8 mouse cellular contexts compared by ENCODE assay signal in the genomic region with DNA sequence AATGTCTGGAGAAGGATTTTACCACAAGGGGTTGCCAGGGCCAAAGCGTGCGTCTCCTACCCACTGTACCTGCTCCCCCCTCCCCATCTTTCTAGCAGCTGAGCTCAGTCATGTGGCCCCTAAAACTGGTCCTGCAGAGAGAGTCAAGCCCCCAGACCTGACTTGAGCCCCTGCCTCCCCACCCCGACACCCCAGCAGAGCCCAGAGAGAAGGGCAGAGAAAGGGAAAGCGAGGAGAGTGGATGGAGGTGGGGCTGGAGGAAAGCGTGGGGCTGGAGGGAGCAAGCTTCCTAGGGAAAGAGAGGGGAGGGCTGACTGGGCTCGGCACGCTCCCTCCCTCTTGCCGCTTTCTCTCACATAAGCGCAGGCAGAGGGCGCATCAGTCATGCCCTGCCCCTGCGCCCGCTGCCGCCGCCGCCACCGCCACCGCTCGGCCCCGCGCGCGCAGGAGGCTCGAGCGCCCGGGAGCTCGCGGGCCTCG. TPM values are rescaled to one million over a fixed set of nuclear protein-coding genes. Genes with fewer than 3 reads are reported as not detected.
DNase-seq lines count a peak whose midpoint lies in the region; ATAC-seq and TF ChIP-seq lines count a peak whose summit lies in the region.

No protein-coding gene starts in this region.

- ATAC-seq in lung, embryonic 16.5 days (ENCODE audit: low read depth): peak; percentile 92

- H3K9me3 ChIP-seq in lung, embryonic 16.5 days (ENCODE audit: control insufficient read depth, low read length): no peaks in the 10 kb centered on the region

- TF ChIP-seq POLR2A in bone marrow macrophage, adult 2 months (IDR thresholded peaks at IDR 0.05; ENCODE audit: borderline replicate concordance, low read depth, low read length): no peak
- TF ChIP-seq POLR2A in embryonic fibroblast, embryonic 13.5 days (IDR thresholded peaks at IDR 0.05; ENCODE audit: low read depth, low read length): peak; percentile 51; the same call in 1 of the 2 replicates
- TF ChIP-seq POLR2A in olfactory bulb, adult 2 months (IDR thresholded peaks at IDR 0.05; ENCODE audit: insufficient read depth, low read depth, low read length): no peak

- H3K27ac ChIP-seq in bone marrow macrophage, adult 2 months (ENCODE audit: insufficient read depth, low read depth, low read length): no peak overlapping the region
- no peak overlapping the region for H3K27ac ChIP-seq in embryonic fibroblast, embryonic 13.5 days (ENCODE audit: insufficient read depth, low read length)
- peak overlapping the region; percentile 78 for H3K27ac ChIP-seq in lung, embryonic 16.5 days (ENCODE audit: low read length)
- H3K27ac ChIP-seq in olfactory bulb, adult 2 months (ENCODE audit: insufficient read depth, low read depth, low read length): no peak overlapping the region

- no peak for TF ChIP-seq CTCF in bone marrow macrophage, adult 2 months (IDR thresholded peaks at IDR 0.05; ENCODE audit: low read depth, low read length)
- TF ChIP-seq CTCF in embryonic fibroblast, embryonic 13.5 days (IDR thresholded peaks at IDR 0.05; ENCODE audit: borderline replicate concordance, insufficient read depth, low read length): peak; percentile 56; the same call in 1 of the 2 replicates
- no peak for TF ChIP-seq CTCF in olfactory bulb, adult 2 months (IDR thresholded peaks at IDR 0.05; ENCODE audit: insufficient read depth, low read depth, low read length)

- no peaks in the 10 kb centered on the region for H3K36me3 ChIP-seq in lung, embryonic 16.5 days (ENCODE audit: control insufficient read depth, insufficient read depth, low read length)

- H3K4me3 ChIP-seq in bone marrow macrophage, adult 2 months (ENCODE audit: insufficient read depth, low read length): peak overlapping the region; percentile 60
- H3K4me3 ChIP-seq in embryonic fibroblast, embryonic 13.5 days (ENCODE audit: insufficient read depth, low read length): peak overlapping the region; percentile 73
- peak overlapping the region; percentile 85 for H3K4me3 ChIP-seq in lung, embryonic 16.5 days (ENCODE audit: low read length)
- H3K4me3 ChIP-seq in olfactory bulb, adult 2 months (ENCODE audit: insufficient read depth, low read depth, low read length): peak overlapping the region; percentile 76

- no peaks in the 10 kb centered on the region for H3K27me3 ChIP-seq in lung, embryonic 16.5 days (ENCODE audit: control insufficient read depth, insufficient read depth, low read depth, low read length)

- H3K4me1 ChIP-seq in bone marrow macrophage, adult 2 months (ENCODE audit: control insufficient read depth, insufficient read depth, low read length): no peaks in the 10 kb centered on the region
- peaks cover 9% of the 10 kb centered on the region; the same call in 1 of the 2 replicates for H3K4me1 ChIP-seq in embryonic fibroblast, embryonic 13.5 days (ENCODE audit: control insufficient read depth, insufficient read depth, low read length)
- H3K4me1 ChIP-seq in lung, embryonic 16.5 days (replicated peaks; ENCODE audit: control insufficient read depth, insufficient read depth, low read length): peaks cover 12% of the 10 kb centered on the region
- no peaks in the 10 kb centered on the region; the same call in 1 of the 2 replicates for H3K4me1 ChIP-seq in olfactory bulb, adult 2 months (ENCODE audit: control insufficient read depth, insufficient read depth, low read length)

- 2% methylated on average over 11 of the region's 28 CpGs for WGBS in lung, embryonic 16.5 days
- WGBS in olfactory bulb, adult 2 months: under 1% methylated on average over 19 of the region's 28 CpGs

- H3K4me2 ChIP-seq in lung, embryonic 16.5 days (ENCODE audit: low read depth, low read length): peak overlapping the region; percentile 95

- H3K9ac ChIP-seq in lung, embryonic 16.5 days (ENCODE audit: low read length): peak overlapping the region; percentile 83

- DNase-seq in NIH3T3 (ENCODE audit: low read depth): peak; percentile 78
- peak; percentile 72 for DNase-seq in heart, postnatal 4 days
- peak; percentile 5 to 34 for DNase-seq in layer of hippocampus, adult 18-20 months (ENCODE audit: low spot score in 2 of 2)
- no peak for DNase-seq in MN1 (ENCODE audit: low spot score)

RNA-seq across cellular contexts. Expression of gene Vegfc, which starts 0.6 kb away (rescaled TPM):
- polyA plus RNA-seq in bone marrow macrophage, adult 2 months (2012; ENCODE audit: insufficient read depth, insufficient read length, missing spikeins): 0.63 and 0.78 TPM in 2 replicates
- 4.5 and 7.5 TPM in 2 replicates for polyA plus RNA-seq in embryonic fibroblast, embryonic 13.5 days (2011; ENCODE audit: insufficient read length, low read depth, missing spikeins)
- 10 to 100 TPM in 1 of 2 experiments, 1 to 10 TPM in 1; 8.0 to 10.6 TPM for total RNA-seq in heart, postnatal 4 days (2021)
- 1 to 10 TPM; 1.7 to 2.4 TPM for total RNA-seq in layer of hippocampus, adult 18-20 months (2021)
- 5.3 and 5.7 TPM in 2 replicates for polyA plus RNA-seq in lung, embryonic 16.5 days (2015; fragmentation: Nextera tagmentation; extraction: Ambion mirVana)
- polyA plus RNA-seq in olfactory bulb, adult 2 months (2012; ENCODE audit: insufficient read depth, insufficient read length, low replicate concordance, missing spikeins): not detected in 2 replicates
